Mouse (Mus musculus) bone marrow macrophage, adult 2 months (primary cell): ENCODE measurements at regions not wholly inside any gene's neighbourhood (a gene's known extent, or its start where the extent isn't known, plus 50 kb on each side); places are given as distances from the start of the nearest gene placed in this dataset.

ENCODE experiments used
- CTCF ChIP-seq: IDR thresholded peaks from 2 replicates; pipeline ENCODE4 v1.5.1; 2012; ENCODE audit warnings: low read depth, mild to moderate bottlenecking, low read length, moderate library complexity
- POLR2A ChIP-seq: IDR thresholded peaks from 2 replicates; pipeline ENCODE4 v1.6.1; 2012; ENCODE audit warnings: mild to moderate bottlenecking, low read depth, low read length, borderline replicate concordance

GRCm38 (mm10) chr10:10116442-10116841 is 215.6 kb upstream of the Stxbp5 start:
- TF ChIP-seq POLR2A (no peak), CTCF (no peak)
